19 mouse cellular contexts compared by ENCODE assay signal in the genomic region with DNA sequence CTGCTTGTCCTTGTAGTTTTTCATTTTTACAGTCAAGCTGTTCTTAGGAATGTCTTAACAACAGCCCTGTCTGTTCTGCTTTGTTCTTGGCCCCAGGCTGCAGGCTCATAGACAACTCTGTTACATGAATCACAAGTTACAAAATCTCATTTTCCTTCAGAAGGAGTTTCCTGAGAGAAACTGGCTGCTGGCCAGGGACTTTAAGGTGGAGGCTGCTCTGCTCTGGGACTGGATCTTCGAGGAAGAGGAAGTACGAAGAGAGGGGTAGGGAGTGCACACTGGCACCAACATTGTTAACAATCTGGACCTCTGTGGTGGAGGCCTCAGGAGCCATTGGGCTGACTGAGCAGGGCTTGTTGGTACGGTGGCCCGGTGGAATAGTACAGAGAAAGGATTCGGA.
A peak's percentile ranks its signal among the peaks of the same experiment; 100 is the strongest.
DNase-seq lines count a peak whose midpoint lies in the region; TF ChIP-seq lines count a peak whose summit lies in the region.
"Had no signal": no experiment of that assay in that cellular context is flagged by ENCODE, and none has a peak within 500 bp of the region (broad histone marks: within the 10 kb centered on the region; RNA-seq: fewer than 3 reads in every experiment).

No protein-coding gene starts in this region.

- H3K79me2 ChIP-seq in MEL (ENCODE audit: control insufficient read depth, insufficient read depth, low read length, poor library complexity), result no peaks in the 10 kb centered on the region

- no peak for TF ChIP-seq EP300 in MEL (IDR thresholded peaks at IDR 0.05; ENCODE audit: low read depth in 1 of 2, low read length in 2 of 2)

- no peaks in the 10 kb centered on the region for H3K4me1 ChIP-seq in MEL (ENCODE audit: control insufficient read depth in 1 of 2, insufficient read depth in 2 of 2, low read length in 2 of 2)

- no peak overlapping the region for H3K4me3 ChIP-seq in MEL (ENCODE audit: control insufficient read depth in 1 of 2, insufficient read depth in 1 of 2, low read depth in 2 of 2, low read length in 2 of 2)

- no peak for TF ChIP-seq RAD21 in MEL (IDR thresholded peaks at IDR 0.05; ENCODE audit: low read depth, low read length)

- no peak overlapping the region for H3K27ac ChIP-seq in MEL (ENCODE audit: control insufficient read depth, low read depth, low read length)

- no peak overlapping the region for H3K9ac ChIP-seq in MEL (ENCODE audit: control insufficient read depth, low read depth, low read length, poor library complexity, severe bottlenecking)

- peak; percentile 62 for DNase-seq in MEL (ENCODE audit: low read depth, low spot score)
- peak; percentile 60 for DNase-seq in NIH3T3 (ENCODE audit: low read depth)
- DNase-seq in left cerebral cortex, adult 9 months (ENCODE audit: low spot score in 2 of 2), result no peak
- DNase-seq in gastrocnemius, postnatal 25 days, result no peak
- DNase-seq: adrenal gland, adult 2 months; adrenal gland, adult 8-10 months; adrenal gland, postnatal 10 days; adrenal gland, postnatal 14 days; adrenal gland, postnatal 25 days; adrenal gland, postnatal 36 days; B cell, adult 2 months; cerebellum, adult 11 months; cerebellum, adult 11-12 months; cerebellum, adult 18-20 months; cerebellum, adult 2 months; cerebellum, adult 8-10 months had no signal

- TF ChIP-seq CTCF in MEL (IDR thresholded peaks at IDR 0.05 in 2 of 3, conservative IDR thresholded peaks at IDR 0.05 in 1 of 3; ENCODE audit: control insufficient read depth in 1 of 3, insufficient read depth in 1 of 3, low read depth in 2 of 3, low read length in 3 of 3, poor library complexity in 1 of 3, severe bottlenecking in 1 of 3), result no peak

- H3K36me3 ChIP-seq in MEL (ENCODE audit: control insufficient read depth in 1 of 2, insufficient read depth in 2 of 2, low read length in 2 of 2), result no peaks in the 10 kb centered on the region
- H3K36me3 ChIP-seq: G1E had no signal

- H3K9me3 ChIP-seq in MEL (replicated peaks; ENCODE audit: insufficient read depth, low read length), result no peaks in the 10 kb centered on the region
- H3K9me3 ChIP-seq: G1E had no signal

- no peaks in the 10 kb centered on the region for H3K27me3 ChIP-seq in MEL (ENCODE audit: control insufficient read depth in 1 of 2, insufficient read depth in 2 of 2, low read length in 2 of 2)
- H3K27me3 ChIP-seq: CH12.LX, Patski had no signal

- no peak for TF ChIP-seq POLR2A in MEL (IDR thresholded peaks at IDR 0.05; ENCODE audit: control insufficient read depth in 1 of 2, insufficient read depth in 1 of 2, low read depth in 1 of 2, low read length in 2 of 2, poor library complexity in 1 of 2)

TF ChIP-seq in MEL, 35 proteins besides CTCF, POLR2A, EP300 and RAD21:
- TF ChIP-seq MXI1 (IDR thresholded peaks at IDR 0.05; ENCODE audit: low read depth, low read length) (no peak), ELF1 (IDR thresholded peaks at IDR 0.05; ENCODE audit: low read depth, low read length) (no peak), UBTF (IDR thresholded peaks at IDR 0.05; ENCODE audit: borderline replicate concordance, insufficient read depth, low read depth, low read length) (no peak), USF2 (IDR thresholded peaks at IDR 0.05; ENCODE audit: borderline replicate concordance in 1 of 2, insufficient read depth in 1 of 2, low read depth in 1 of 2, low read length in 2 of 2) (no peak), POLR2AphosphoS2 (IDR thresholded peaks at IDR 0.05; ENCODE audit: low read length) (no peak), HCFC1 (IDR thresholded peaks at IDR 0.05; ENCODE audit: low read depth, low read length) (no peak), ZNF384 (IDR thresholded peaks at IDR 0.05; ENCODE audit: low read depth, low read length) (no peak), ZMIZ1 (IDR thresholded peaks at IDR 0.05; ENCODE audit: low read depth, low read length) (no peak), POLR2AphosphoS5 (IDR thresholded peaks at IDR 0.05; ENCODE audit: borderline replicate concordance, low read depth, low read length) (no peak), TAL1 (IDR thresholded peaks at IDR 0.05; ENCODE audit: low read length) (no peak)
TF ChIP-seq in MEL: peak in this region for 0.

Comparison
In these comparisons a context has a peak if more than half of its experiments do, and no peak if none do; other contexts are left out.
1. DNase-seq: peak in MEL (single experiment) and NIH3T3 (single experiment); none in left cerebral cortex, adult 9 months (0 of 2) and gastrocnemius, postnatal 25 days (single experiment).